Mouse (Mus musculus) bone marrow, adult 2 months (tissue): ENCODE measurements around the gene Castor1.

ENCODE experiments used
- CTCF ChIP-seq: fragments of 200-500 bp; IDR thresholded peaks from 2 replicates; pipeline ENCODE4 v1.5.1; 2011; ENCODE audit warnings: low read length, control low read depth; ENCODE audit not compliant: control insufficient read depth, insufficient read depth
- POLR2A ChIP-seq: fragments of 200-500 bp; IDR thresholded peaks from 2 replicates; pipeline ENCODE4 v1.6.1; 2011; ENCODE audit warnings: low read depth, mild to moderate bottlenecking, control low read depth, low read length, borderline replicate concordance; ENCODE audit not compliant: control insufficient read depth

GRCm38 (mm10) chr11:4271544-4271943 lies 53.5 kb downstream of the Castor1 start:
- no peak for TF ChIP-seq CTCF
- no peak for TF ChIP-seq POLR2A
